Mouse (Mus musculus) forelimb bud, embryonic 11.5 days (tissue): ENCODE measurements around the gene Gp5.
"Not testable (repeated sequence)": the region's sequence is repeated elsewhere in the genome, so short reads cannot be mapped to it uniquely, and the experiment has no call there.

Source experiments
- DNase-seq: peaks from one replicate; pipeline ENCODE4 v3.0.0-alpha.2; 2012; ENCODE audit warnings: low read depth, low spot score

Gene Gp5

GRCm38 (mm10) chr16:30310647-30311046, at the start of gene Gp5:
TSS of gene Gp5 (minus strand) at chr16:30310779.
- no peak for DNase-seq

GRCm38 (mm10) chr16:30353489-30353888, 42.9 kb upstream of the Gp5 start:
- DNase-seq = not testable (repeated sequence)

DNA sequence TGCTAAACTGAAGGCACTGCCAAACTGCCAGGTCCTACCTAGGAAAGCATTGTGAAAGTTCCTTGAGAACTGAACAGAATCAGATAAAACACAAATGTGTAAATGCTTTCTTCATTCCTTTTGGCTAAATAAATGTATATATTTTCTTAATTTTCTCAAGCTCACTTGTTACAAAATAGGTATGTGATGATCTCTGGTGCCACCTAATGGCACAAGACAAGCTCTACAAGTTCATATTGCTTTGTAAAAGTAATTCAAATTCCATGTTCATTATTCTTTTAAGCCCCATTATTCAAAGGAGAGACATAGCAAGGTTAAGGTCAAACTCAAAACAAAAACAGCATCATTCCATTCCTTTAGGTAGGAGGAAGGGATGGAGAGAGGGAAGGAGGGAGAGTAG, 3.7 kb upstream of the Gp5 start:
- DNase-seq = peak; percentile 61

- DNase-seq = no peak
Observed at GRCm38 (mm10) chr16:30310171-30310515, 436 bp downstream of the Gp5 start.

- DNase-seq = peak; percentile 33
Observed at GRCm38 (mm10) chr16:30309395-30310170, 996 bp downstream of the Gp5 start.

DNA sequence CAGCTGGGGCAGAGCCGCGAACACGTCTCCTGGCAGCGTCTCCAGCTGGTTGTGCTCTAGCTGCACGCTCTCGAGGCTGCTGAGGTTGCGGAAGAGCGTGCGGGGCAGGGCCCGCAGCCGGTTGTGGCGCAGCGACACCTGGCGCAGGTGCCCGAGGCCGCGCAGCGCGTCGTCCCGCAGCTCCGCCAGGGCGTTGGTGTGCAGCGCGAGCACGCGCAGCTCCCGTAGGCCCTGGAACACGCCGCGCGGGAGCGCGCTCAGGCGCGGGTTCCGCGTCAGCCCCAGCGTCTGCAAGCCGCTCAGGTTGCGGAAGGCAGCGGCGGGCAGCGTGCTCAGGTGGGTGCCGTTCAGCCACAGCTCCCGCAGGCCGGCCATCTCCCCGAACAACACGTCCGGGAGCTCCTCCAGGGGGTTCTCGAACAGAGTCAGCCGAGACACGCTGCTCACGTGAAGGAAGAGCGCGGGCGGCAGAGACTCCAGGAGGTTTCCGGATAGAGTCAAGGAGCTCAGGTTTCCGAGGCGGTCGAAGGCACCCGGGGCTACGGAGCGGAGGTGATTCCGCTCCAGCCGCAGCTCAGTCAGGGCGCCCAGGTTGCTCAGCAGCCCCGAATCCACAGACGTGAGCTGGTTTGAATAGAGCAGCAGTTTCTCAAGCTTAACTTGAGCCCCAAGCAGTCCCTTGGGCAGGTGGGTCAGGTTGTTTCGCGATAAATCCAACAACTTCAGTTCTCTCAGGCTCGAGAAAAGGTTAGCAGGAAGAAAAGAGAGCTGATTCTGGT, 1.8 kb downstream of the Gp5 start:
- DNase-seq = peak; percentile 51

GRCm38 (mm10) chr16:30307961-30308615, 2.5 kb downstream of the Gp5 start:
- DNase-seq = no peak

DNA sequence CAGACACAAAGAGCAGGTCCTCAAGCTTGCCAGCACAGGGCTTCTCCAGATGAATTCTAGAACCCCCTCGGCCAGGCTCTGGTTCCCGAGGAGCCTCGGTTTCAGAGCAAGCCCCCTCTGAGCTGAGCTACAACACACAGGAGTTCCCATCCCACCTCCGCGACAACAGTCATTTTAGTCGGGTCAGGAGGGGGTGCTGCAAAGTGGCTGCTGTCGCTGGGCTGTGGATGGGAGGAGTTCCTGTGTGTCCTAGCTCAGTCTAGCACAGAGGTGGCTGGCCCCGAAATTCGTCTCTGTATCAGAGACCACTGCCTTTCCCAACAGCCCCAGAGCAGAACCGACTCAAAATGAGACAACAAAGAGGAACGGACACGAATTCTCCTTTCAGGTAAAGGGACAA, 3.3 kb downstream of the Gp5 start:
- no peak for DNase-seq

DNA sequence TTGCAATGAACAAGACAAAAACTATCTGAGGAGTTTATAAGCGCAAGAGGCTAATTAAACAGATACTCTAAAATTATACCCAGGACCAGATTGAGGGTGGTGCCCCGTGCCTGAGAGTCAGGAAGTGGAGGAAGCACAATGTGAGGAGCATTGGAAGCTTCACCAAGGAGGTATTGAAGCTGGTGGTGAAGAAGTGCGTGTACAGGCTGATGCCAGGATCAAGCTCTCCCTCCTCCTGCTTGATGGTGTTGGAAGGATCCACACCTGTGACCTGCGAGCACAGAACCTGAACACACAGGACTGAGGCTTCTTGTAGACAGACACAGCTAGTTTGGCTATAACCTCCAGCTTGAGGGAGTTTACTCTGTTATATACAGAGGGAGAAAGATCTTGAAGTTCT, 4.5 kb downstream of the Gp5 start:
- DNase-seq = no peak

DNA sequence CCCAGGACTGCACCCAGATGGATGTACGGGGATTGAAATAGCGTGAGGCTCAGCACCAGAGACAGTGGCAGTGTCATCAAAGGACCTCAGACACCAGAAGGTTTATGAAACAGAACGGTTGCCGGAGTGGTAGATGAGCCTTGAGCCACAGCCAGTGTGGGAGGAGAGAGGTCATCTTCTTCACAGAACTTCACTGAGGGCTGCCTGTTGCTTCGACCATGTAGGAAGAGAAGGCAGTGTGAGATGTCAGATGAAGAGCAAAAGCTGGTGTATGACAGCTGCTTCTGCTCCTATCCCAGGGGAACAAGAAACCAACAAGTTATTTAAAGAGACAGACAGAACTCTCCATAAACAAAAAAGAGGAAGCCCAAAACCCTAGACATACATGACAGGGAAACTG, 6.3 kb downstream of the Gp5 start:
- no peak for DNase-seq

- no peak for DNase-seq
Observed at GRCm38 (mm10) chr16:30303411-30303810, 7.2 kb downstream of the Gp5 start.

DNA sequence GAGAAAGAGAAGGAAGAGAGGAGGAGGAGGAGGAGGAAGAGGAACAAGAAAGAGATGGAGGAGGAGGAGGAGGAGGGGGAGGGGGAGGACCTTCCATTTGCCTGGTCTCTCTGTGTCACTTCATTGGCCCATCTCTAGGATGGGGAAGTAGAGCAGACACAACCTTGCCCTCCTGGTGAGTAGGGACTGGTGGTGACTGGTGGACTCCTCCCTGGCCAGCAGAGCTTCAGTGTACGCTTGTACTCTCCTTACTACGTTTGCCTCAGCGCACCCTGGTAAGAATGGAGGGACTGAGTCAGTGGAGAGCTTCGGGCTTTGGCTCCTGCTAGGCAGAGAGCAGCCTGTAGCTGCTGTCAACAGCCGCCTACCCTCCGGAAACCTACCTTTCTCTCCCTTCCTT, 7.9 kb downstream of the Gp5 start:
- no peak for DNase-seq

DNA sequence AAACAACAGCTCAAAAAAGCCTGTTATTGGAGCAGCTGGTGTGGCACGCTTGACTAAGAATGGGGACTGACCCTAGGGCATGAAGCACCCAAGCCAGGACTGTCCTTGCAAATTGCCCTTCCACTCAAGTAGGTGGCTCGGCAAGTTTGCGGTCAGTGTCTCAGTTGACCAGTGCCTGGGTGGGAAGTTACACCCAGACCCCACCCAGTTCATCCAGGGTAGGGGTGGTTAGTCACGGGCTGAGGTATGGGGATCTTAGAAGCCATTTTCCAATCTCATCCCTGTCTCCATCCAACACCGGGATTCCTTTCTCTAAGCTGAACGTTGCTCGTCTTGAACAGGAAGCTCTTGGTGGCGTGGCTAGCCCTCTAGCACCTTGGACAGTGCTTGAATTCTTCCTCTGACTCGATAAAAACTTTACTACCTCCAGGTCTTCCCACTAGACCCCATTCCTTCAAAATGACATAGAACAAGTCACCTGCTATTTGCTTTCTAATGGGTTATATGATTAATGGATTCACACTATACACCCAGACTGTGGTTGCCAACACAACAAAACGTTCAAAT, 10.8 kb downstream of the Gp5 start:
- no peak for DNase-seq

DNA sequence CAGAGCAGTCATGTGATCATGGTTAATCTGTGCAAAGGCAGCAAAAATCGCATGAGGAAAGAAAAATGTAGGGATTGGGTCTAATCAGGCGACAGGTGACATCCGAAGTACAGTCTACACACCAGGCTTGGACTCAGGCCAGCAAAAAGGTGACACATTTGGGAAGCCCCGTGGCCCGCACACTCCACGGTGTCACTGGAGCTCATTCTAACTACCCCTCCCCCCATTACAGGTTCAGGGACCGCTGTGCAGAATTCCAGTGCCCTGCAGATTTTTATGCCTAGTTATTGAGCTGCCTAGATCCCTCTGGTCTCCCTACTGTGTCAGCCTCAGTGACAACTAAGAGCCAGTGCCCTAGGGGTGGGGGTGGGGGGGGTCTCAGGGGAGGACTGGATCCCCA, 13.1 kb downstream of the Gp5 start:
- no peak for DNase-seq

DNA sequence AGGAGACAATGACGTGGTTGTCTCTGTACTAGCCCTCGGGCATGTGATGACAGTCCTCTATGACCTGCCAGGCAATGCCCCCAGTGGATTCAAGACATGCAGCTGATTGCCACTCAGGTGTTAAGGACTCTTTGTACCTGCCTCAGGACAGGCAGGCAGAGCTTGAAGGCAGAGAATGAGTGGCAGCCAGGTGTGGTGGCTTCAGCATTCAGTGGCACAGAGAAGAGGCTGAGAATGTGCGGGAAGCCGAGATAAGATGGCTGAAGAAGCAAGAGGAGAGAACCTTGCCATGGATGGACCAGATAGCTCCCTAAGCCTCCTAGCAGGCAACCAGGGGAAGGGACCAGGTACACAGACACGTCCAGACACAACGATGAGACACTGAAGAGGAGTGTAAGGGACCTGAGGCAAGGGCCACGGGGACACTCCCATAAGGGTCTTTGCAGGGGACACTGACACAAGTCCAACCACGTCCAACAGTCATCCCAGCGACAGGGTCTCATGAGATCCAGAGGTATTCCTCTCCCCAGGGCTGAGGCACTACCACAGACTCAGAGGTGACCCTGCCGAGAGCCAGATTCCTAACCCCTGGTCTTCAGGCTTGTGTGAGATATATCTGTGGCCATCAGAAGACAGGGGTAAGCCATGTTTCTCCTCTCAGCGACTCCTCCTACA, 13.8 kb downstream of the Gp5 start:
- no peak for DNase-seq

- DNase-seq = no peak
Observed at GRCm38 (mm10) chr16:30295106-30295505, 15.5 kb downstream of the Gp5 start.

DNA sequence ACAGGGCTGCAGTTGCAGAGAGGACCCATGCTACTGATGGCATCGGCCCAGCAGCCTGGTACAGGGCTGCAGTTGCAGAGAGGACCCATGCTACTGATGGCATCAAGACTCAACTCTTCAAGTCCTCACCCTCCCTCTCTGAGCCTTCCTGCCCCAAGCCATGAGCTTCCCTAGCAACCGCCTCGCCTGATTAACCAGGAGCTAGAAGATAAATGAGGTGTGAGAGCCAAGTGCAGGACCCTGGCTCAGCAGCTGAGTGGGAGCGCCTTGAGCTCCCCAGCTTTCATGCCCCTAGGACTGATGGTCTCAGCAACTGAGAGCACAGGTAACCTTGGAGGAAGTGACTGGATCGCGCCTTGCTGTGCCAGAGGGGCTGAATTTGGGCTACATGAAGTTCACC, 20.1 kb downstream of the Gp5 start:
- DNase-seq = no peak

DNA sequence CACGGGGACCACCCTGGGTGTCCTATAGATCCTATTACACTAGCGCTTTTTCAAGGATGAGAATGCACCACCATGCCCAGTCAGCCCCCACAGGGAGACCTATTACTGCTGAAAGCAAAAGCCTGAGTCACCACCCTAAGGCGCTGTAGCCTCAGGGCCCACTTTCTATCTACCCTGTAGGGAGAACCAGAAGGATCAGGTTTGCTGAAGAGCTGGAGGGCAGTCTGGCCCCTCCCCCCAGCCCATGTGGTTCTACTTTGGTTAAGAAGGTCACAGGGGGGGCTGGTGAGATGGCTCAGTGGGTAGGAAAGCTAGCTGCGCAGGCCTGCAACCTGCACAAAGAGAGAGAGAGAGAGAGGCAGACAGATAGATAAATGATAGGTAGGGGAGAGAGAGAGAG, 24.9 kb downstream of the Gp5 start:
- no peak for DNase-seq

- peak; percentile 77 for DNase-seq
Observed at GRCm38 (mm10) chr16:30283743-30284337, 26.7 kb downstream of the Gp5 start.

DNA sequence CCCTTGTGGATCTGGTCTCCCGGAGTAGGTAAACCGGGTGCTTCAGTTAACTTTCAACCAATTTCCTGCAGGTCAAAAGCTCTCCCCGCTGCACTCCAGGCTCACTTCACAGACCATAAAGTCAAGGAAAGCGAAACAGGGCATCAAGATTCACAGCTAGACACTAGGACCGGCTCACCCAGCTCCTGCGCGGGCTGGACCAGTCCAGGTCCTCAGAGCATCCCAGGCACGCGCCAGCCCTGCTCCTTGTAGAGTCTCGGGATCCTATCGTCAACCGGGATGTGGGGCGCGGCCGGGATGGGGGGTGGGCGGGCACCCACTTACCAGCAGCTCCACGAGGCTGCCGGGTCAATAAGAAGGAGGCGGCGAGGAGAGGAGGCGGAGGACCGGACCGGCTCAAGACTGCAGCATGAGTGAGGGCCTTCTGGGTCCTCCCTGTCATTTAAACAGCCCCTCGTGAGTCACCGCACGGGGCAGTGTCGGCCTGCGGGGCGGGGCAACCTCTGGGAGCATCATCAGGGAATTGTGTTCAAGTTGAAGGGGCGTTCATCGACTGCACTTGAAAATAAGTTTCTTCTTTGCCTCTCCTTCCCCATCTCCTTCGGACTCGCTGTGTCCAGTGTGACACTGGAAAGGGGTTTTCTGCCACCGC, 27.6 kb downstream of the Gp5 start, which contains the start of gene Lrrc15:
Lrrc15 (minus strand) TSS at position 413 of the 652 bp plus-strand sequence.
- peak; percentile 40 for DNase-seq
